Mouse (Mus musculus) spleen, adult 2 months (tissue): ENCODE data around the gene Tbc1d10a.

ENCODE experiments used
- CTCF ChIP-seq: fragments of 200-500 bp; IDR thresholded peaks from 2 replicates; pipeline ENCODE4 v1.5.1; 2011; ENCODE audit warnings: mild to moderate bottlenecking, inconsistent platforms; ENCODE audit not compliant: insufficient read depth, insufficient read length, insufficient replicate concordance; ENCODE audit errors: extremely low read depth
- POLR2A ChIP-seq: fragments of 200-500 bp; IDR thresholded peaks from 2 replicates; pipeline ENCODE4 v1.6.1; 2011; ENCODE audit warnings: low read depth, low read length, inconsistent platforms

GRCm38 (mm10) chr11:4193420-4193819 lies 6.8 kb downstream of the Tbc1d10a start:
- TF ChIP-seq CTCF (no peak), POLR2A (no peak)
